In the genomic region with DNA sequence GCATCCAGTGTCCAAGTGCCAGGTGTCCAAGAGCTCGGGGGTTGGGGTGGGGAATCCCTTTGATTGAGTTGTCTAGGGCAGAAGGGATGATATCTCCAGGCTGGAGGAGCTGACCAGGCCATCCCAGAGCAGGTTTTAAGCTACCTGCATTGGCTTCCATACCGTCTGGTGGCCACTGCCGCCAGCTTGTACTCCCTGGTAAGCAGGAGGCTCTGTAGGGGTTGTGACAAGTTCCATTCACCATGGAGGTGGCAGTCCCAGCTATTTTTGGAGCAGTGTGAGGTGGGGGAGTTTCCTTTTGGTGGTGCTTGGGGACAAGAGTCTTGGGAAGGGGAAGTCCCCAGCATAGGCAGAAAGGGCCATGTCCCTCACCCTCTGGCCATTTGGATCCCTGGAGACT, we compare ENCODE assay signal across 16 mouse cellular contexts. TPM values are rescaled to one million over a fixed set of nuclear protein-coding genes. Genes with fewer than 3 reads are reported as not detected.
A peak's percentile ranks its signal among the peaks of the same experiment; 100 is the strongest.
DNase-seq lines count a peak whose midpoint lies in the region; ATAC-seq and TF ChIP-seq lines count a peak whose summit lies in the region.
"Had no signal": no experiment of that assay in that cellular context is flagged by ENCODE, and none has a peak within 500 bp of the region (broad histone marks: within the 10 kb centered on the region; RNA-seq: fewer than 3 reads in every experiment).

No protein-coding gene starts in this region.

- no peak for TF ChIP-seq EP300 in heart, adult 2 months (IDR thresholded peaks at IDR 0.05; ENCODE audit: insufficient read depth, low read depth, low read length)

- H3K79me2 ChIP-seq in heart, adult 2 months (replicated peaks; ENCODE audit: control insufficient read depth, insufficient read depth, low read length), result 0 out of 2 replicates have a peak, but pooled peaks cover 2% of the 10 kb centered on the region
- H3K79me2 ChIP-seq in macrophage (ENCODE audit: inconsistent target), result peaks cover 97% of the 10 kb centered on the region

- no peak overlapping the region for H3K4me3 ChIP-seq in heart, embryonic 12.5 days
- H3K4me3 ChIP-seq in heart, adult 2 months, result no peak overlapping the region
- H3K4me3 ChIP-seq in midbrain, embryonic 10.5 days, result no peak overlapping the region
- H3K4me3 ChIP-seq in midbrain, embryonic 16.5 days (ENCODE audit: low read depth, low read length), result no peak overlapping the region
- no peak overlapping the region for H3K4me3 ChIP-seq in macrophage (ENCODE audit: inconsistent target)
- H3K4me3 ChIP-seq: midbrain, embryonic 13.5 days; myocyte; neural tube, embryonic 15.5 days had no signal

- no peaks in the 10 kb centered on the region for H3K27me3 ChIP-seq in heart, embryonic 12.5 days (replicated peaks)
- no peaks in the 10 kb centered on the region for H3K27me3 ChIP-seq in heart, adult 2 months (ENCODE audit: control insufficient read depth, insufficient read depth, low read length)
- H3K27me3 ChIP-seq in midbrain, embryonic 10.5 days (ENCODE audit: low read depth, poor library complexity, severe bottlenecking), result no peaks in the 10 kb centered on the region
- no peaks in the 10 kb centered on the region for H3K27me3 ChIP-seq in midbrain, embryonic 16.5 days (ENCODE audit: control insufficient read depth, insufficient read depth, low read depth, low read length)
- H3K27me3 ChIP-seq: midbrain, embryonic 13.5 days; neural tube, embryonic 15.5 days had no signal

- no peak for TF ChIP-seq POLR2A in heart, adult 2 months (IDR thresholded peaks at IDR 0.05; ENCODE audit: insufficient read depth, low read depth, low read length)

- no peak for ATAC-seq in cerebellum, adult (ENCODE audit: insufficient number of reproducible peaks, low FRiP score, low TSS enrichment)
- ATAC-seq in heart, embryonic 12.5 days (ENCODE audit: insufficient number of reproducible peaks, low FRiP score), result no peak
- ATAC-seq in midbrain, embryonic 16.5 days, result no peak
- ATAC-seq: CD4-positive, CD25-positive, alpha-beta regulatory T cell, adult 4 months; forebrain, embryonic 16.5 days; midbrain, embryonic 13.5 days had no signal

- no peaks in the 10 kb centered on the region for H3K36me3 ChIP-seq in heart, embryonic 12.5 days
- H3K36me3 ChIP-seq in heart, adult 2 months (ENCODE audit: control insufficient read depth, insufficient read depth, low read length), result no peaks in the 10 kb centered on the region
- H3K36me3 ChIP-seq in midbrain, embryonic 10.5 days, result no peaks in the 10 kb centered on the region
- no peaks in the 10 kb centered on the region for H3K36me3 ChIP-seq in midbrain, embryonic 16.5 days (ENCODE audit: control insufficient read depth, insufficient read depth, low read length)
- H3K36me3 ChIP-seq in macrophage (ENCODE audit: inconsistent target), result no peaks in the 10 kb centered on the region
- H3K36me3 ChIP-seq: midbrain, embryonic 13.5 days; neural tube, embryonic 15.5 days had no signal

- H3K27ac ChIP-seq in heart, embryonic 12.5 days (ENCODE audit: poor library complexity, severe bottlenecking), result peak overlapping the region; percentile 45
- H3K27ac ChIP-seq in heart, adult 2 months, result no peak overlapping the region
- peak overlapping the region; percentile 47; the same call in 1 of the 2 replicates for H3K27ac ChIP-seq in midbrain, embryonic 10.5 days (replicated peaks)
- no peak overlapping the region for H3K27ac ChIP-seq in midbrain, embryonic 16.5 days (ENCODE audit: low read length)
- peak overlapping the region; percentile 27; the same call in 1 of the 2 replicates for H3K27ac ChIP-seq in macrophage
- H3K27ac ChIP-seq: midbrain, embryonic 13.5 days; neural tube, embryonic 15.5 days had no signal

- TF ChIP-seq CTCF in heart, adult 2 months (IDR thresholded peaks at IDR 0.05), result no peak

- 51% methylated on average over 3 of the region's 3 CpGs for WGBS in heart, embryonic 12.5 days
- WGBS in heart, adult 2 months, result 72% methylated on average over 3 of the region's 3 CpGs
- 79% methylated on average over 3 of the region's 3 CpGs for WGBS in midbrain, embryonic 10.5 days
- whole genome bisulfite sequencing in midbrain, embryonic 16.5 days, result 85% methylated on average over 3 of the region's 3 CpGs
- 79% methylated on average over 2 of the region's 3 CpGs for WGBS in macrophage (ENCODE audit: missing documents)

- H3K4me2 ChIP-seq in heart, embryonic 12.5 days, result peak overlapping the region; percentile 42
- H3K4me2 ChIP-seq in midbrain, embryonic 16.5 days (ENCODE audit: low read length), result no peak overlapping the region
- H3K4me2 ChIP-seq: midbrain, embryonic 13.5 days; neural tube, embryonic 15.5 days had no signal

- H3K9ac ChIP-seq in heart, embryonic 12.5 days, result 0 out of 2 replicates have a peak overlapping the region, but pooled peaks have one; percentile 8
- H3K9ac ChIP-seq in heart, adult 2 months (ENCODE audit: low read depth, low read length), result no peak overlapping the region
- no peak overlapping the region for H3K9ac ChIP-seq in midbrain, embryonic 16.5 days (ENCODE audit: low read depth, low read length)
- H3K9ac ChIP-seq: midbrain, embryonic 13.5 days; neural tube, embryonic 15.5 days had no signal

- intact Hi-C loops in heart, adult 2 months (cut with DNase I), result no loop called here

- H3K9me3 ChIP-seq in heart, embryonic 12.5 days (replicated peaks), result no peaks in the 10 kb centered on the region
- H3K9me3 ChIP-seq in midbrain, embryonic 10.5 days (replicated peaks), result no peaks in the 10 kb centered on the region
- H3K9me3 ChIP-seq in midbrain, embryonic 16.5 days (replicated peaks; ENCODE audit: control insufficient read depth, low read length, poor library complexity, severe bottlenecking), result no peaks in the 10 kb centered on the region
- H3K9me3 ChIP-seq: midbrain, embryonic 13.5 days; neural tube, embryonic 15.5 days had no signal

- peaks cover 83% of the 10 kb centered on the region for H3K4me1 ChIP-seq in heart, embryonic 12.5 days (replicated peaks)
- peaks cover 19% of the 10 kb centered on the region for H3K4me1 ChIP-seq in heart, adult 2 months (ENCODE audit: control insufficient read depth, insufficient read depth, low read length)
- peaks cover 67% of the 10 kb centered on the region for H3K4me1 ChIP-seq in midbrain, embryonic 10.5 days
- no peaks in the 10 kb centered on the region; the same call in 1 of the 2 replicates for H3K4me1 ChIP-seq in midbrain, embryonic 16.5 days (ENCODE audit: control insufficient read depth, insufficient read depth, low read length)

- peak; percentile 45 for DNase-seq in cerebellum, adult 11 months
- DNase-seq in heart, adult 2 months, result no peak
- no peak for DNase-seq in midbrain, embryonic 10.5 days (ENCODE audit: low spot score)
- no peak for DNase-seq in urinary bladder, adult 2 months (ENCODE audit: low spot score)
- DNase-seq: kidney, adult 8-10 months; liver; lung, adult 2 months had no signal

RNA-seq across cellular contexts. Expression of gene Nek6, which starts 29.7 kb away (rescaled TPM):
- polyA plus RNA-seq in heart, embryonic 12.5 days (2016; fragmentation: Nextera tagmentation; extraction: Ambion mirVana), result 71.8 and 79.2 TPM in 2 replicates
- total RNA-seq in heart, adult 2 months (2021), result 1 to 10 TPM; 2.9 to 3.3 TPM
- 5.5 and 5.8 TPM in 2 replicates for polyA plus RNA-seq in heart, adult 2 months (2012; rRNA removed)
- 87.4 and 96.9 TPM in 2 replicates for polyA plus RNA-seq in midbrain, embryonic 10.5 days (2016; fragmentation: Nextera tagmentation; extraction: Ambion mirVana)
- 52.3 and 56.8 TPM in 2 replicates for polyA plus RNA-seq in midbrain, embryonic 16.5 days (2015; fragmentation: Nextera tagmentation; extraction: Ambion mirVana)
- total RNA-seq in macrophage (2018; cell fraction: chromatin; rRNA removed), result 10 to 100 TPM in 24 of 26 experiments, 1 to 10 TPM in 2; 7.6 to 91.2 (median 22.2) TPM
- total RNA-seq in macrophage (2018; cell fraction: cytosol; rRNA removed), result 10 to 100 TPM; 21.6 to 55.9 (median 38.0) TPM
- 100 to 1,000 TPM in 1 of 26 experiments, 10 to 100 TPM in 24, 1 to 10 TPM in 1; 9.4 to 134 (median 28.9) TPM for total RNA-seq in macrophage (2018; cell fraction: nucleus; rRNA removed)
- 25.6 to 82.5 TPM (median 33.5 TPM) in 3 replicates for polyA plus RNA-seq in macrophage (2018)
- polyA plus RNA-seq in urinary bladder, adult 2 months (2012; rRNA removed), result 18.9 and 20.2 TPM in 2 replicates

Comparison
In these comparisons a context has a peak if more than half of its experiments do, and no peak if none do; other contexts are left out.
1. H3K27ac ChIP-seq: peak in heart, embryonic 12.5 days (single experiment), midbrain, embryonic 10.5 days (single experiment) and macrophage (single experiment); none in heart, adult 2 months (single experiment) and midbrain, embryonic 16.5 days (single experiment).